Mouse (Mus musculus) CH12.LX (cell line): ENCODE measurements at regions not wholly inside any gene's neighbourhood (a gene's known extent, or its start where the extent isn't known, plus 50 kb on each side); places are given as distances from the start of the nearest gene placed in this dataset.

Experiments used
- DNase-seq: peaks from one replicate; pipeline ENCODE4 v3.0.0-alpha.2; 2013; ENCODE audit errors: extremely low read depth
- H3K27ac ChIP-seq: 2 replicates; pipeline ENCODE4 v1.5.1; 2012; ENCODE audit warnings: low read depth, mild to moderate bottlenecking, control low read depth, moderate library complexity; ENCODE audit not compliant: insufficient read depth
- H3K27me3 ChIP-seq: replicated peaks from 2 replicates; pipeline ENCODE3; 2012; ENCODE audit warnings: inconsistent platforms
- H3K36me3 ChIP-seq, 2 experiments: replicated peaks in 1 of 2; 2 replicates each; pipeline versions ENCODE3 to v1.6.1; 2012; ENCODE audit warnings: inconsistent platforms in 1 of 2, low read length in 1 of 2, mild to moderate bottlenecking in 1 of 2, mixed read lengths in 1 of 2, moderate library complexity in 1 of 2; ENCODE audit not compliant: control insufficient read depth in 1 of 2, insufficient read depth in 1 of 2
- H3K4me1 ChIP-seq, 2 experiments: 2 replicates each; pipeline ENCODE4 v1.6.1; 2012; ENCODE audit warnings: inconsistent platforms in 1 of 2, moderate library complexity in 1 of 2; ENCODE audit not compliant: insufficient read depth in 2 of 2, control insufficient read depth in 1 of 2
- H3K4me2 ChIP-seq: 2 replicates; pipeline ENCODE4 v1.6.1; 2012; ENCODE audit warnings: low read depth, mild to moderate bottlenecking, control low read depth; ENCODE audit not compliant: poor library complexity, insufficient read depth, severe bottlenecking
- H3K4me3 ChIP-seq, 3 experiments: fragments of 150-350 bp in 1 of 3; sonication (generic) in 1 of 3; replicated peaks in 1 of 3; 2 replicates each; pipeline versions ENCODE3 to v1.5.1; 2011 to 2012; ENCODE audit warnings: low read depth in 2 of 3, low read length in 2 of 3, mild to moderate bottlenecking in 2 of 3, moderate library complexity in 2 of 3, control low read depth in 1 of 3, improper control_type of control experiment in 1 of 3, inconsistent platforms in 1 of 3, mixed read lengths in 1 of 3; ENCODE audit not compliant: poor library complexity in 1 of 3
- H3K79me2 ChIP-seq: replicated peaks from 2 replicates; pipeline ENCODE4 v1.6.1; 2012; ENCODE audit warnings: mild to moderate bottlenecking, moderate library complexity; ENCODE audit not compliant: control insufficient read depth, poor library complexity, insufficient read depth, severe bottlenecking; ENCODE audit errors: extremely low read depth
- H3K9ac ChIP-seq: 2 replicates; pipeline ENCODE4 v1.6.1; 2012; ENCODE audit warnings: low read depth, mild to moderate bottlenecking, control low read depth, moderate library complexity; ENCODE audit not compliant: insufficient read depth
- H3K9me3 ChIP-seq: replicated peaks from 2 replicates; pipeline ENCODE3; 2012; ENCODE audit warnings: low read length, inconsistent platforms, mixed read lengths
- BHLHE40 ChIP-seq: IDR thresholded peaks from 2 replicates; pipeline ENCODE4 v1.6.1; 2011; ENCODE audit warnings: mild to moderate bottlenecking, low read depth, low read length, improper control_type of control experiment
- CHD1 ChIP-seq: IDR thresholded peaks from 2 replicates; pipeline ENCODE4 v1.6.1; 2012; ENCODE audit warnings: low read depth, low read length, improper control_type of control experiment, inconsistent platforms
- CHD2 ChIP-seq: IDR thresholded peaks from 2 replicates; pipeline ENCODE4 v1.6.1; 2011; ENCODE audit warnings: low read length, improper control_type of control experiment
- CTCF ChIP-seq, 2 experiments: IDR thresholded peaks in 1 of 2; conservative IDR thresholded peaks in 1 of 2; 2 replicates each; pipeline ENCODE4 v1.5.1; 2011 to 2012; ENCODE audit warnings: low read depth in 2 of 2, low read length in 2 of 2, improper control_type of control experiment in 1 of 2, inconsistent platforms in 1 of 2, mild to moderate bottlenecking in 1 of 2, moderate library complexity in 1 of 2
- E2F4 ChIP-seq: IDR thresholded peaks from 2 replicates; pipeline ENCODE4 v1.6.1; 2011; ENCODE audit warnings: low read depth, low read length, improper control_type of control experiment; ENCODE audit not compliant: insufficient replicate concordance
- ELF1 ChIP-seq: IDR thresholded peaks from 2 replicates; pipeline ENCODE4 v1.6.1; 2014; ENCODE audit warnings: low read depth, mild to moderate bottlenecking, inconsistent platforms, low read length, improper control_type of control experiment
- EP300 ChIP-seq: IDR thresholded peaks from 2 replicates; pipeline ENCODE4 v1.6.1; 2011; ENCODE audit warnings: low read length, improper control_type of control experiment
- ETS1 ChIP-seq: conservative IDR thresholded peaks from 2 replicates; pipeline ENCODE4 v1.6.1; 2012; ENCODE audit warnings: low read depth, mild to moderate bottlenecking, inconsistent platforms, low read length, improper control_type of control experiment, moderate library complexity
- GABPA ChIP-seq: IDR thresholded peaks from 2 replicates; pipeline ENCODE4 v1.6.1; 2012; ENCODE audit warnings: low read depth, low read length, improper control_type of control experiment, inconsistent platforms; ENCODE audit not compliant: insufficient replicate concordance
- HCFC1 ChIP-seq: IDR thresholded peaks from 2 replicates; pipeline ENCODE4 v1.6.1; 2012; ENCODE audit warnings: low read depth, mild to moderate bottlenecking, inconsistent platforms, low read length, improper control_type of control experiment
- IRF4 ChIP-seq: IDR thresholded peaks from 2 replicates; pipeline ENCODE4 v1.6.1; 2014; ENCODE audit warnings: low read depth, mild to moderate bottlenecking, inconsistent platforms, low read length, improper control_type of control experiment
- JUN ChIP-seq: IDR thresholded peaks from 2 replicates; pipeline ENCODE4 v1.6.1; 2011; ENCODE audit warnings: low read depth, mild to moderate bottlenecking, low read length, improper control_type of control experiment, moderate library complexity; ENCODE audit not compliant: insufficient read depth
- JUND ChIP-seq: conservative IDR thresholded peaks from 2 replicates; pipeline ENCODE4 v1.6.1; 2011; ENCODE audit warnings: low read depth, low read length, improper control_type of control experiment
- KAT2A ChIP-seq: IDR thresholded peaks from 2 replicates; pipeline ENCODE4 v1.6.1; 2012; ENCODE audit warnings: low read length, improper control_type of control experiment, inconsistent platforms; ENCODE audit not compliant: insufficient replicate concordance
- MAFK ChIP-seq: IDR thresholded peaks from 2 replicates; pipeline ENCODE4 v1.6.1; 2011; ENCODE audit warnings: low read length, improper control_type of control experiment; ENCODE audit not compliant: insufficient replicate concordance
- MAX ChIP-seq: IDR thresholded peaks from 2 replicates; pipeline ENCODE4 v1.6.1; 2011; ENCODE audit warnings: low read length, improper control_type of control experiment
- MAZ ChIP-seq: IDR thresholded peaks from 2 replicates; pipeline ENCODE4 v1.6.1; 2012; ENCODE audit warnings: low read depth, mild to moderate bottlenecking, inconsistent platforms, low read length, improper control_type of control experiment, moderate library complexity
- MEF2A ChIP-seq: IDR thresholded peaks from 2 replicates; pipeline ENCODE4 v1.6.1; 2014; ENCODE audit warnings: low read depth, mild to moderate bottlenecking, inconsistent platforms, low read length, improper control_type of control experiment, borderline replicate concordance
- MXI1 ChIP-seq: IDR thresholded peaks from 2 replicates; pipeline ENCODE4 v1.6.1; 2011; ENCODE audit warnings: mild to moderate bottlenecking, low read depth, low read length, improper control_type of control experiment
- MYC ChIP-seq: IDR thresholded peaks from 2 replicates; pipeline ENCODE4 v1.6.1; 2011; ENCODE audit warnings: low read depth, mild to moderate bottlenecking, improper control_type of control experiment, low read length
- NELFE ChIP-seq: IDR thresholded peaks from 2 replicates; pipeline ENCODE4 v1.6.1; 2011; ENCODE audit warnings: low read depth, low read length, improper control_type of control experiment
- NRF1 ChIP-seq: IDR thresholded peaks from 2 replicates; pipeline ENCODE4 v1.6.1; 2014; ENCODE audit warnings: low read depth, mild to moderate bottlenecking, inconsistent platforms, low read length, improper control_type of control experiment, moderate library complexity
- PAX5 ChIP-seq: IDR thresholded peaks from 2 replicates; pipeline ENCODE4 v1.6.1; 2012; ENCODE audit warnings: low read length, inconsistent platforms, mixed read lengths
- POLR2A ChIP-seq: IDR thresholded peaks from 2 replicates; pipeline ENCODE4 v1.6.1; 2011; ENCODE audit warnings: low read depth, mild to moderate bottlenecking, improper control_type of control experiment, low read length
- POLR2AphosphoS2 ChIP-seq: IDR thresholded peaks from 2 replicates; pipeline ENCODE4 v1.6.1; 2011; ENCODE audit warnings: low read depth, low read length, improper control_type of control experiment
- RAD21 ChIP-seq: IDR thresholded peaks from 2 replicates; pipeline ENCODE4 v1.6.1; 2011; ENCODE audit warnings: low read depth, mild to moderate bottlenecking, low read length, improper control_type of control experiment, moderate library complexity
- RCOR1 ChIP-seq: conservative IDR thresholded peaks from 2 replicates; pipeline ENCODE4 v1.6.1; 2012; ENCODE audit warnings: low read depth, mild to moderate bottlenecking, inconsistent platforms, low read length, improper control_type of control experiment
- SIN3A ChIP-seq: IDR thresholded peaks from 2 replicates; pipeline ENCODE4 v1.6.1; 2012; ENCODE audit warnings: low read length, improper control_type of control experiment, inconsistent platforms
- SMC3 ChIP-seq: IDR thresholded peaks from 2 replicates; pipeline ENCODE4 v1.6.1; 2011; ENCODE audit warnings: low read depth, low read length, improper control_type of control experiment
- TBP ChIP-seq: conservative IDR thresholded peaks from 2 replicates; pipeline ENCODE4 v1.6.1; 2011; ENCODE audit warnings: low read depth, low read length, improper control_type of control experiment
- TCF12 ChIP-seq: IDR thresholded peaks from 2 replicates; pipeline ENCODE4 v1.6.1; 2014; ENCODE audit warnings: low read depth, mild to moderate bottlenecking, inconsistent platforms, low read length, improper control_type of control experiment
- UBTF ChIP-seq: IDR thresholded peaks from 2 replicates; pipeline ENCODE4 v1.6.1; 2012; ENCODE audit warnings: low read depth, mild to moderate bottlenecking, inconsistent platforms, low read length, improper control_type of control experiment, moderate library complexity
- USF1 ChIP-seq: IDR thresholded peaks from 2 replicates; pipeline ENCODE4 v1.6.1; 2014; ENCODE audit warnings: low read depth, mild to moderate bottlenecking, inconsistent platforms, low read length, improper control_type of control experiment
- USF2 ChIP-seq: conservative IDR thresholded peaks from 2 replicates; pipeline ENCODE4 v1.6.1; 2011; ENCODE audit warnings: low read depth, low read length, improper control_type of control experiment
- ZC3H11A ChIP-seq: IDR thresholded peaks from 2 replicates; pipeline ENCODE4 v1.6.1; 2012; ENCODE audit warnings: low read depth, mild to moderate bottlenecking, inconsistent platforms, low read length, improper control_type of control experiment
- ZKSCAN1 ChIP-seq: IDR thresholded peaks from 2 replicates; pipeline ENCODE4 v1.6.1; 2012; ENCODE audit warnings: low read depth, inconsistent platforms, low read length, improper control_type of control experiment, borderline replicate concordance
- ZMIZ1 ChIP-seq: IDR thresholded peaks from 2 replicates; pipeline ENCODE4 v1.6.1; 2012; ENCODE audit warnings: low read depth, mild to moderate bottlenecking, inconsistent platforms, low read length, improper control_type of control experiment
- ZNF384 ChIP-seq: IDR thresholded peaks from 2 replicates; pipeline ENCODE4 v1.6.1; 2012; ENCODE audit warnings: low read depth, low read length, improper control_type of control experiment, inconsistent platforms
- dilution Hi-C: fragments of 300-500 bp; cut with MboI; formaldehyde crosslinking; loops from 2 replicates; pipeline ENCODE4 v1.14.3; 2020; ENCODE audit warnings: low sequenced_read_pairs; ENCODE audit not compliant: extremely low pct_unique_long_range_greater_than_20kb, extremely low pct_ligation_motif_present
- in situ Hi-C: fragments of 300-500 bp; cut with MboI; formaldehyde crosslinking; loops from 3 replicates; pipeline ENCODE4 v1.14.3; 2019; ENCODE audit warnings: low sequenced_read_pairs, low pct_ligation_motif_present, low pct_unique_long_range_greater_than_20kb, mixed read lengths

GRCm38 (mm10) chr3:152032663-152033318 is 133.2 kb downstream of the Gipc2 start:
- peak overlapping the region; percentile 5; the same call in 1 of the 2 replicates for H3K27ac ChIP-seq
- in situ Hi-C loops = no loop called here
- TF ChIP-seq ZC3H11A (no peak), MYC (no peak), MAFK (0 out of 2 replicates have a peak, but pooled peaks have one; percentile 56), TBP (no peak), ZMIZ1 (no peak), EP300 (peak; percentile 89), JUND (peak; percentile 76), ETS1 (peak; percentile 77), USF1 (no peak), SMC3 (no peak), USF2 (no peak), KAT2A (0 out of 2 replicates have a peak, but pooled peaks have one; percentile 49), IRF4 (peak; percentile 85), SIN3A (peak; percentile 66), MAZ (0 out of 2 replicates have a peak, but pooled peaks have one; percentile 67), UBTF (no peak), PAX5 (no peak), POLR2AphosphoS2 (no peak), POLR2A (no peak), ELF1 (peak; percentile 44; the same call in 1 of the 2 replicates), RAD21 (peak; percentile 2), CTCF (conservative IDR thresholded peaks at IDR 0.05 in 1 of 2, IDR thresholded peaks at IDR 0.05 in 1 of 2; ENCODE audit: low read depth in 2 of 2, low read length in 2 of 2) (no peak), MXI1 (peak; percentile 49; the same call in 1 of the 2 replicates), HCFC1 (peak; percentile 49; the same call in 1 of the 2 replicates), BHLHE40 (peak; percentile 68), RCOR1 (peak; percentile 84), MEF2A (peak; percentile 88), GABPA (no peak), NELFE (no peak), JUN (peak; percentile 78), MAX (peak; percentile 37; the same call in 1 of the 2 replicates), CHD1 (no peak), ZKSCAN1 (no peak), E2F4 (no peak), TCF12 (peak; percentile 50), ZNF384 (peak; percentile 92), CHD2 (peak; percentile 71), NRF1 (no peak)
- TF ChIP-seq, all 38 proteins: peak for 20
- Histone ChIP-seq H3K9ac (no peak overlapping the region), H3K4me3 (no peak overlapping the region), H3K9me3 (no peaks in the 10 kb centered on the region), H3K4me1 (peaks cover 28 to 32% of the 10 kb centered on the region in 2 experiments), H3K79me2 (no peaks in the 10 kb centered on the region), H3K36me3 (no peaks in the 10 kb centered on the region), H3K4me2 (peak overlapping the region; percentile 69), H3K27me3 (no peaks in the 10 kb centered on the region)
- peak; percentile 55 for DNase-seq
- dilution Hi-C loops = no loop called here
